Mouse (Mus musculus): ENCODE results near the gene Sfxn1. TPM values are rescaled to one million over a fixed set of nuclear protein-coding genes. Genes with fewer than 3 reads are reported as not detected.

Sfxn1 gene
- 96.4 and 106 TPM in 2 replicates for polyA plus RNA-seq (2012; rRNA removed)

GRCm38 (mm10) chr13:54071606-54072331 is at the start of gene Sfxn1:
Gene Sfxn1 (plus strand): TSS chr13:54071869.
- peaks cover 10% of the 10 kb centered on the region; the same call in 1 of the 2 replicates for H3K4me1 ChIP-seq (ENCODE audit: control insufficient read depth, insufficient read depth, low read length)
- TF ChIP-seq CTCF (conservative IDR thresholded peaks at IDR 0.05; ENCODE audit: insufficient read depth, insufficient read length, low read depth, low read length) (no peak), POLR2A (IDR thresholded peaks at IDR 0.05; ENCODE audit: low read depth, low read length) (no peak)
- 1% methylated on average over 74 of the region's 74 CpGs for WGBS
- peak within 1 kb of the TSS; percentile 97 for H3K4me3 ChIP-seq (ENCODE audit: insufficient read depth, low read depth, low read length)
- H3K27ac ChIP-seq (ENCODE audit: insufficient read depth, low read depth, low read length), result peak within 1 kb of the TSS; percentile 88
- no peaks in the 10 kb centered on the region for H3K27me3 ChIP-seq (replicated peaks; ENCODE audit: control insufficient read depth, insufficient read depth, low read length)
- DNase-seq, result peak; percentile 88
- H3K36me3 ChIP-seq (ENCODE audit: control insufficient read depth, insufficient read depth, low read length), result no peaks in the 10 kb centered on the region

GRCm38 (mm10) chr13:54023311-54023710 is 48.4 kb upstream of the Sfxn1 start:
- TF ChIP-seq POLR2A (IDR thresholded peaks at IDR 0.05; ENCODE audit: low read depth, low read length) (no peak), CTCF (conservative IDR thresholded peaks at IDR 0.05; ENCODE audit: insufficient read depth, insufficient read length, low read depth, low read length) (no peak)
- DNase-seq, result no peak
- Histone ChIP-seq H3K4me3 (ENCODE audit: insufficient read depth, low read depth, low read length) (no peak overlapping the region), H3K27me3 (replicated peaks; ENCODE audit: control insufficient read depth, insufficient read depth, low read length) (no peaks in the 10 kb centered on the region), H3K4me1 (ENCODE audit: control insufficient read depth, insufficient read depth, low read length) (no peaks in the 10 kb centered on the region), H3K36me3 (ENCODE audit: control insufficient read depth, insufficient read depth, low read length) (no peaks in the 10 kb centered on the region), H3K27ac (ENCODE audit: insufficient read depth, low read depth, low read length) (no peak overlapping the region)
- 69% methylated on average over 5 of the region's 5 CpGs for WGBS

- WGBS, result 39% methylated on average over 7 of the region's 7 CpGs
- Histone ChIP-seq H3K36me3 (ENCODE audit: control insufficient read depth, insufficient read depth, low read length) (no peaks in the 10 kb centered on the region), H3K27me3 (replicated peaks; ENCODE audit: control insufficient read depth, insufficient read depth, low read length) (no peaks in the 10 kb centered on the region), H3K27ac (ENCODE audit: insufficient read depth, low read depth, low read length) (no peak overlapping the region), H3K4me3 (ENCODE audit: insufficient read depth, low read depth, low read length) (no peak overlapping the region), H3K4me1 (ENCODE audit: control insufficient read depth, insufficient read depth, low read length) (no peaks in the 10 kb centered on the region)
- no peak for DNase-seq
- TF ChIP-seq CTCF (conservative IDR thresholded peaks at IDR 0.05; ENCODE audit: insufficient read depth, insufficient read length, low read depth, low read length) (no peak), POLR2A (IDR thresholded peaks at IDR 0.05; ENCODE audit: low read depth, low read length) (no peak)
Observed at GRCm38 (mm10) chr13:54027079-54027478, 44.6 kb upstream of the Sfxn1 start.

- no peak for DNase-seq
- Histone ChIP-seq H3K27ac (ENCODE audit: insufficient read depth, low read depth, low read length) (no peak overlapping the region), H3K4me1 (ENCODE audit: control insufficient read depth, insufficient read depth, low read length) (no peaks in the 10 kb centered on the region), H3K4me3 (ENCODE audit: insufficient read depth, low read depth, low read length) (no peak overlapping the region), H3K36me3 (ENCODE audit: control insufficient read depth, insufficient read depth, low read length) (no peaks in the 10 kb centered on the region), H3K27me3 (replicated peaks; ENCODE audit: control insufficient read depth, insufficient read depth, low read length) (no peaks in the 10 kb centered on the region)
- WGBS, result 70% methylated on average over 4 of the region's 4 CpGs
- TF ChIP-seq CTCF (conservative IDR thresholded peaks at IDR 0.05; ENCODE audit: insufficient read depth, insufficient read length, low read depth, low read length) (no peak), POLR2A (IDR thresholded peaks at IDR 0.05; ENCODE audit: low read depth, low read length) (no peak)
Observed at GRCm38 (mm10) chr13:54033653-54034052, 38.0 kb upstream of the Sfxn1 start.

- Histone ChIP-seq H3K4me1 (ENCODE audit: control insufficient read depth, insufficient read depth, low read length) (no peaks in the 10 kb centered on the region), H3K36me3 (ENCODE audit: control insufficient read depth, insufficient read depth, low read length) (no peaks in the 10 kb centered on the region), H3K27ac (ENCODE audit: insufficient read depth, low read depth, low read length) (no peak overlapping the region), H3K27me3 (replicated peaks; ENCODE audit: control insufficient read depth, insufficient read depth, low read length) (no peaks in the 10 kb centered on the region), H3K4me3 (ENCODE audit: insufficient read depth, low read depth, low read length) (no peak overlapping the region)
- peak; percentile 51 for TF ChIP-seq CTCF (conservative IDR thresholded peaks at IDR 0.05; ENCODE audit: insufficient read depth, insufficient read length, low read depth, low read length)
- no peak for TF ChIP-seq POLR2A (IDR thresholded peaks at IDR 0.05; ENCODE audit: low read depth, low read length)
- WGBS, result 76% methylated on average over 1 of the region's 1 CpGs
- DNase-seq, result peak; percentile 8
Observed at GRCm38 (mm10) chr13:54035541-54035940, 36.1 kb upstream of the Sfxn1 start.

- H3K4me3 ChIP-seq (ENCODE audit: insufficient read depth, low read depth, low read length), result no peak overlapping the region
- WGBS, result 52% methylated on average over 4 of the region's 4 CpGs
- no peaks in the 10 kb centered on the region for H3K36me3 ChIP-seq (ENCODE audit: control insufficient read depth, insufficient read depth, low read length)
- H3K4me1 ChIP-seq (ENCODE audit: control insufficient read depth, insufficient read depth, low read length), result no peaks in the 10 kb centered on the region
- H3K27ac ChIP-seq (ENCODE audit: insufficient read depth, low read depth, low read length), result no peak overlapping the region
- DNase-seq, result no peak
- no peaks in the 10 kb centered on the region for H3K27me3 ChIP-seq (replicated peaks; ENCODE audit: control insufficient read depth, insufficient read depth, low read length)
- no peak for TF ChIP-seq CTCF (conservative IDR thresholded peaks at IDR 0.05; ENCODE audit: insufficient read depth, insufficient read length, low read depth, low read length)
- no peak for TF ChIP-seq POLR2A (IDR thresholded peaks at IDR 0.05; ENCODE audit: low read depth, low read length)
Observed at GRCm38 (mm10) chr13:54037936-54038335, 33.7 kb upstream of the Sfxn1 start.

- no peak for DNase-seq
- no peak overlapping the region for H3K27ac ChIP-seq (ENCODE audit: insufficient read depth, low read depth, low read length)
- no peaks in the 10 kb centered on the region for H3K27me3 ChIP-seq (replicated peaks; ENCODE audit: control insufficient read depth, insufficient read depth, low read length)
- H3K4me1 ChIP-seq (ENCODE audit: control insufficient read depth, insufficient read depth, low read length), result no peaks in the 10 kb centered on the region
- TF ChIP-seq POLR2A (IDR thresholded peaks at IDR 0.05; ENCODE audit: low read depth, low read length), result no peak
- no peak for TF ChIP-seq CTCF (conservative IDR thresholded peaks at IDR 0.05; ENCODE audit: insufficient read depth, insufficient read length, low read depth, low read length)
- WGBS, result 93% methylated on average over 2 of the region's 2 CpGs
- H3K36me3 ChIP-seq (ENCODE audit: control insufficient read depth, insufficient read depth, low read length), result no peaks in the 10 kb centered on the region
- no peak overlapping the region for H3K4me3 ChIP-seq (ENCODE audit: insufficient read depth, low read depth, low read length)
Observed at GRCm38 (mm10) chr13:54040256-54040655, 31.4 kb upstream of the Sfxn1 start.

All from kidney, adult 2 months (tissue).